Comparison of ENCODE assay signal across 23 mouse cellular contexts in the genomic region with DNA sequence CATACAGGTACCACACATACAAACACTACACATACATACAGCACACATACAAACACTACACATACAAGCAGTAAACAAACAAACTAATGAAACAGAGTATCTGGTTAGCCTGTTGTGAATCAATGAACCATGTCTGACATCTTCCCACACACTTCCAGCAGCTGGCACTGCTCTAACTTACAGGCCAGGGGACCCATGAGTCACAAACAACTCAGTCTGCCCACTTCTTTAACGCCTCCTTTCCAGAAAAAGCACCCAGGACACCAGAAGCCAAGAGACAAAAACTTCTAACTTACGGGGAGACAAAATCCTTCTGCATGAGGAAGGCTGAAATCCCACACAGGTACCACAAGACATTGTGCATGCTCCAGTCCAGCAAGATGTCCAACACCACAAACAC. TPM values are rescaled to one million over a fixed set of nuclear protein-coding genes. Genes with fewer than 3 reads are reported as not detected.
A peak's percentile ranks its signal among the peaks of the same experiment; 100 is the strongest.
DNase-seq lines count a peak whose midpoint lies in the region; ATAC-seq and TF ChIP-seq lines count a peak whose summit lies in the region.
"Had no signal": no experiment of that assay in that cellular context is flagged by ENCODE, and none has a peak within 500 bp of the region (broad histone marks: within the 10 kb centered on the region; RNA-seq: fewer than 3 reads in every experiment).

No protein-coding gene starts in this region.

- H3K36me3 ChIP-seq in forebrain, embryonic 11.5 days (ENCODE audit: control insufficient read depth, insufficient read depth, low read length) = peaks cover 9% of the 10 kb centered on the region

- H3K4me3 ChIP-seq in layer of hippocampus, adult 2 months = no peak overlapping the region
- no peak overlapping the region for H3K4me3 ChIP-seq in forebrain, embryonic 11.5 days (ENCODE audit: low read depth, low read length)
- H3K4me3 ChIP-seq: embryonic facial prominence, embryonic 10.5 days; embryonic facial prominence, embryonic 13.5 days; erythroblast, embryonic 14.5 days; forebrain, embryonic 13.5 days; heart, adult 2 months; heart, embryonic 10.5 days; hindbrain, embryonic 12.5 days; hindbrain, embryonic 15.5 days had no signal

- no peaks in the 10 kb centered on the region for H3K4me1 ChIP-seq in forebrain, embryonic 11.5 days (replicated peaks; ENCODE audit: control insufficient read depth, insufficient read depth, low read length)
- H3K4me1 ChIP-seq: embryonic facial prominence, embryonic 10.5 days; embryonic facial prominence, embryonic 13.5 days; forebrain, embryonic 13.5 days; heart, embryonic 10.5 days; hindbrain, embryonic 12.5 days; hindbrain, embryonic 15.5 days had no signal

- 92% methylated on average over 2 of the region's 2 CpGs for WGBS in forebrain, embryonic 11.5 days

- no peak for TF ChIP-seq CTCF in layer of hippocampus, adult 2 months (conservative IDR thresholded peaks at IDR 0.05)

- peak overlapping the region; percentile 79; the same call in 1 of the 2 replicates for H3K27ac ChIP-seq in layer of hippocampus, adult 2 months
- H3K27ac ChIP-seq in forebrain, embryonic 11.5 days (ENCODE audit: low read depth, low read length) = no peak overlapping the region
- H3K27ac ChIP-seq: embryonic facial prominence, embryonic 10.5 days; embryonic facial prominence, embryonic 13.5 days; forebrain, embryonic 13.5 days; heart, adult 2 months; heart, embryonic 10.5 days; hindbrain, embryonic 12.5 days; hindbrain, embryonic 15.5 days had no signal

- DNase-seq in layer of hippocampus, adult 2 months (ENCODE audit: low spot score in 2 of 2) = no peak
- DNase-seq in layer of hippocampus, adult 11-12 months (ENCODE audit: low spot score) = no peak
- peak; percentile 31 for DNase-seq in 3T3-L1 (ENCODE audit: low read depth, low spot score)
- DNase-seq in Muller cell, postnatal 12 days (ENCODE audit: inconsistent ontology term) = peak; percentile 35
- no peak for DNase-seq in embryo, embryonic 9.5 days (ENCODE audit: extremely low spot score)
- DNase-seq in forebrain, embryonic 11.5 days (ENCODE audit: low spot score) = no peak
- DNase-seq: adrenal gland, postnatal 10 days; adrenal gland, postnatal 36 days; cerebellum, adult 11 months; cerebellum, adult 2 months; cerebellum, adult 9-11 months; cerebellum, postnatal 25 days; gastrocnemius, postnatal 25 days; heart, adult 2 months had no signal

- no peak for ATAC-seq in forebrain, embryonic 11.5 days (replicated peaks; ENCODE audit: low FRiP score)
- ATAC-seq: forebrain, embryonic 13.5 days; forebrain, embryonic 16.5 days; Patski had no signal

- H3K4me2 ChIP-seq in forebrain, embryonic 11.5 days (ENCODE audit: low read depth, low read length, severe bottlenecking) = no peak overlapping the region
- H3K4me2 ChIP-seq: embryonic facial prominence, embryonic 13.5 days; forebrain, embryonic 13.5 days; hindbrain, embryonic 12.5 days; hindbrain, embryonic 15.5 days had no signal

- H3K27me3 ChIP-seq in forebrain, embryonic 11.5 days (ENCODE audit: control insufficient read depth, insufficient read depth, low read length) = no peaks in the 10 kb centered on the region
- H3K27me3 ChIP-seq: embryonic facial prominence, embryonic 13.5 days; forebrain, embryonic 13.5 days; hindbrain, embryonic 12.5 days; hindbrain, embryonic 15.5 days; Patski had no signal

- H3K9ac ChIP-seq in forebrain, embryonic 11.5 days (ENCODE audit: low read length) = no peak overlapping the region
- H3K9ac ChIP-seq: embryonic facial prominence, embryonic 13.5 days; forebrain, embryonic 13.5 days; hindbrain, embryonic 12.5 days; hindbrain, embryonic 15.5 days had no signal

- no peaks in the 10 kb centered on the region for H3K9me3 ChIP-seq in forebrain, embryonic 11.5 days (ENCODE audit: control insufficient read depth, low read length)
- H3K9me3 ChIP-seq: embryonic facial prominence, embryonic 10.5 days; embryonic facial prominence, embryonic 13.5 days; forebrain, embryonic 13.5 days; heart, embryonic 10.5 days; hindbrain, embryonic 12.5 days; hindbrain, embryonic 15.5 days had no signal

RNA-seq across cellular contexts. Expression of gene Gde1, which starts 14.3 kb away (rescaled TPM):
- 100 to 1,000 TPM; 204 to 214 TPM for total RNA-seq in layer of hippocampus, adult 2 months (2021)
- polyA plus RNA-seq in forebrain, embryonic 11.5 days (2014; fragmentation: Nextera tagmentation; extraction: Ambion mirVana) = 97.7 and 104 TPM in 2 replicates

RNA-seq across cellular contexts. Expression of gene Ccp110, which starts 21.1 kb away (rescaled TPM):
- total RNA-seq in layer of hippocampus, adult 2 months (2021) = 10 to 100 TPM; 41.5 to 50.3 TPM
- 26.8 and 28.0 TPM in 2 replicates for polyA plus RNA-seq in forebrain, embryonic 11.5 days (2014; fragmentation: Nextera tagmentation; extraction: Ambion mirVana)

RNA-seq across cellular contexts. Expression of gene Vps35l, which starts 48.7 kb away (rescaled TPM):
- total RNA-seq in layer of hippocampus, adult 2 months (2021) = 10 to 100 TPM; 58.5 to 65.1 TPM
- 74.9 and 75.2 TPM in 2 replicates for polyA plus RNA-seq in forebrain, embryonic 11.5 days (2014; fragmentation: Nextera tagmentation; extraction: Ambion mirVana)

Comparison
In these comparisons a context has a peak if more than half of its experiments do, and no peak if none do; other contexts are left out.
1. DNase-seq: peak in 3T3-L1 (single experiment) and Muller cell, postnatal 12 days (single experiment); none in layer of hippocampus, adult 2 months (0 of 2), layer of hippocampus, adult 11-12 months (single experiment), embryo, embryonic 9.5 days (single experiment) and forebrain, embryonic 11.5 days (single experiment).